Mouse (Mus musculus): ENCODE measurements around the gene Adgrb3. TPM values are rescaled to one million over a fixed set of nuclear protein-coding genes. Genes with fewer than 3 reads are reported as not detected.
A peak's percentile ranks its signal among the peaks of the same experiment; 100 is the strongest.

Gene Adgrb3
- total and polyA plus RNA-seq, 2 experiments from 2014 or later, result 54.6 to 90.7 TPM

DNA sequence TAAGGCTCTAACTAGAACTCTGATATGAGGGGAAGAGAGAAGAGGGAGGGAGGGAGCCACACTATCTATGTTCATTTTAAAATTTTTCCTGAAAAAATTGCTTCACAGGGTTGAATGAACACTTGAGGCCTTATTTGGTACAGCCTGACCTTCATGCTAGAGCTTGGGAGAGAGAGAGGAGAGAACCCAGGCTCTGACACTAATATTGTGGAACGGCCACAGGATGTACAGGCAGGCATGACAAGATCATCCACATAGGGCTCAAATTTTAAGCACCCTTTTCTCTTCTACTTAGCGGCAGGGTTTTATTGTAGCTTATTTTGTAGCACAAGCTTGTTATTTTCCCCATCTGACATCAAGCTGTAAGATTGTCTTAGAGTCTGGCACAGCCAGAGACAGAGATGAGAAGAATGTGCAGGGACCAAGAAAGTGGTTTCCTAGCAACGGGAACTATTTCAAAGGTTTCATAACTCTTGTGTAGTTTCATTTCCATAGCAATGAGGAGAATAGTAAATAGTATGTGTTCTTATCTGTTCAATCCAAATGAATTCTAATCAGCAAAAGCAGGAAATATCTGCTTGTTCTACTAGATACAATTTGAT is 721.9 kb downstream of the Adgrb3 start:
- Histone ChIP-seq H3K4me2 (ENCODE audit: low read depth, low read length, poor library complexity, severe bottlenecking) (no peak overlapping the region), H3K27ac (ENCODE audit: low read depth, low read length) (peak overlapping the region; percentile 53; the same call in 1 of the 2 replicates), H3K4me1 (ENCODE audit: insufficient read depth, low read length) (peaks cover 8% of the 10 kb centered on the region), H3K9ac (replicated peaks; ENCODE audit: low read length, poor library complexity, severe bottlenecking) (no peak overlapping the region), H3K4me3 (ENCODE audit: low read depth, low read length) (no peak overlapping the region), H3K9me3 (ENCODE audit: low read length) (no peaks in the 10 kb centered on the region), H3K36me3 (ENCODE audit: insufficient read depth, low read length) (no peaks in the 10 kb centered on the region), H3K27me3 (ENCODE audit: insufficient read depth, low read length) (no peaks in the 10 kb centered on the region)
- no peak for TF ChIP-seq CTCF (IDR thresholded peaks at IDR 0.05)
- WGBS, result 19% methylated on average over 3 of the region's 3 CpGs
- ATAC-seq (ENCODE audit: low FRiP score) (peak; percentile 65; the same call in 1 of the 2 replicates), DNase-seq (ENCODE audit: low spot score) (peak; percentile 68)

DNA sequence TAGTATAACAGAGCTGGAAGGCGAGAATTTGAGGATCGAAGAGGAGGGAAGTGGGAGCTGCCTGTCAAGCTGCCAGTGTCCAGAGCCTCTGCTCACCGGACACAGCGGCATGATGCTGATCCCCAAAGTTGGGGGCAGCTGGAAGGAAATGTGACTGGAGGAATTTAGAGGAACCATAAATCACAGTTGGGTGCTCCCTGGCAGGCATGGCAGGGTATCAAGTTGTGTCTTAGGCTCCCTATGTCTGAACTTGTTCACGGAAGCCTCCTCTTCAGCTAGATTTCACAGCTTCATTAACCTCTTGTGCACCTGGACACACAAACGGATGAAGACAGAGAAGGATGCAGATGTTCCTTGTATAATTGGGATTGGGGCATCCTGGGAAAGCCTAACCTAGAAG is 722.8 kb downstream of the Adgrb3 start:
- no peaks in the 10 kb centered on the region for H3K9me3 ChIP-seq (ENCODE audit: low read length)
- TF ChIP-seq CTCF (IDR thresholded peaks at IDR 0.05), result no peak
- WGBS, result 69% methylated on average over 6 of the region's 6 CpGs
- ATAC-seq (ENCODE audit: low FRiP score), result no peak
- H3K4me3 ChIP-seq (ENCODE audit: low read depth, low read length), result no peak overlapping the region
- H3K36me3 ChIP-seq (ENCODE audit: insufficient read depth, low read length), result no peaks in the 10 kb centered on the region
- DNase-seq (ENCODE audit: low spot score), result no peak
- no peaks in the 10 kb centered on the region for H3K27me3 ChIP-seq (ENCODE audit: insufficient read depth, low read length)
- peaks cover 8% of the 10 kb centered on the region for H3K4me1 ChIP-seq (ENCODE audit: insufficient read depth, low read length)
- H3K4me2 ChIP-seq (ENCODE audit: low read depth, low read length, poor library complexity, severe bottlenecking), result no peak overlapping the region
- H3K27ac ChIP-seq (ENCODE audit: low read depth, low read length), result peak overlapping the region; percentile 53; the same call in 1 of the 2 replicates
- H3K9ac ChIP-seq (replicated peaks; ENCODE audit: low read length, poor library complexity, severe bottlenecking), result no peak overlapping the region

DNA sequence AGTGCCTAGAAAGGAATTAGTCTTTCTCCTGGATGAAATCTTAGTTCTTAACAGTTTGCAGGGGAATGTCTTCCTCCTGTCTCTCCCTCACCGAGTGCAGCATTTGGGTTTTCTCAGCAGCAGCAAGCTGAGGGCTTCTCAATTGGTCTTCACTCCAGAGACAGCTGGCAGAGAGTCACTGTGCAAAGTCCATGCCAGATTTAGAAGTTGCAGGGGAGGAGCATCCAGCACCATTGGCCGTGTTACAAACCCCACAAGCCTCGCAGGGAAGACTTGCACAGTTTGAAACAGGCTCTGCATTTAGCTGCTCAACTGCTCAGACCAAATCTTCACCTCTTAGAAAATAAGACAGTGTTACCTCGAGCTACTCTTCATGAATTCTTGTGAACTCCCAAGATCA is 724.1 kb downstream of the Adgrb3 start:
- ATAC-seq (ENCODE audit: low FRiP score), result no peak
- Histone ChIP-seq H3K27ac (ENCODE audit: low read depth, low read length) (no peak overlapping the region), H3K9me3 (ENCODE audit: low read length) (no peaks in the 10 kb centered on the region)

DNA sequence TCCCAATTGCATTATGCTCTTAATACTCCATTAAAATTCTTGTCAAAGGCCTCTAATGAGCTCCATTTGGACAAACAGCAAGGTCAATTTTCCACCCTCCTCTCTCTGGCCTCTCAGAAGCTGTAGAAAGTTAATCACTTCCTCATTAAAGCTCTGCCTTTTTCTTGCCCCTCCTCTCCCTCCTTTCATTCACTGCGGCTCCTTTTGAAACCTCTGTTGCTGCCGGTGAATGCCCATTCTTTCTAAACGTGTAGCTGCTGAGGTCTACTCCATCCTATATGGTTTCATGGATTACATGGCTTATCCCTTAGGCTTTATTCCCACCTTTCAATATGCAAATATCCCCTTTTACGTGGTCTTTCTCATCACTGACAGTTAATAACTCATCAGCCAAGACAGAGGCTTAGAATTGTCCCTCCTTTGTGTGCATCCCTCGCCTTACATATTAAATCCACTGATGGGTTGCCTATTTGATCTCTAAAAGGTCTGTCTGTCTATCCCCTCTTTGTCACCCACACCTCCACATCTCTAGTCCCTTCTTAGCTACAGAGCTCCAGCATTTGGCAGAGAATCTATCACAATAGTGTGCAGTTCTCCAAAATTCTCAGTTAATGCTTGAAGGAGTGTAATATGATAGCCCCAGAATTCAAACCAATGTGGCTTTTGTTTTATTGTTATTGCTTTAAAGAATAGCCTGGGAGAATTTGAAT is 741.3 kb downstream of the Adgrb3 start:
- peak overlapping the region; percentile 9; the same call in 1 of the 2 replicates for H3K27ac ChIP-seq (ENCODE audit: low read depth, low read length)
- H3K27me3 ChIP-seq (ENCODE audit: insufficient read depth, low read length), result no peaks in the 10 kb centered on the region
- DNase-seq (ENCODE audit: low spot score) (peak; percentile 13), ATAC-seq (ENCODE audit: low FRiP score) (no peak)
- H3K4me2 ChIP-seq (ENCODE audit: low read depth, low read length, poor library complexity, severe bottlenecking), result no peak overlapping the region
- H3K4me3 ChIP-seq (ENCODE audit: low read depth, low read length), result no peak overlapping the region
- H3K9me3 ChIP-seq (ENCODE audit: low read length), result no peaks in the 10 kb centered on the region
- TF ChIP-seq CTCF (IDR thresholded peaks at IDR 0.05), result no peak
- no peak overlapping the region for H3K9ac ChIP-seq (replicated peaks; ENCODE audit: low read length, poor library complexity, severe bottlenecking)
- no peaks in the 10 kb centered on the region for H3K36me3 ChIP-seq (ENCODE audit: insufficient read depth, low read length)
- H3K4me1 ChIP-seq (ENCODE audit: insufficient read depth, low read length), result no peaks in the 10 kb centered on the region; the same call in 1 of the 2 replicates
- WGBS, result 14% methylated on average over 5 of the region's 5 CpGs

More for the DNA sequence above, 724.1 kb downstream of the Adgrb3 start:
- TF ChIP-seq CTCF (IDR thresholded peaks at IDR 0.05), result no peak
- Histone ChIP-seq H3K9ac (replicated peaks; ENCODE audit: low read length, poor library complexity, severe bottlenecking) (no peak overlapping the region), H3K36me3 (ENCODE audit: insufficient read depth, low read length) (peaks cover 2% of the 10 kb centered on the region; the same call in 1 of the 2 replicates), H3K27me3 (ENCODE audit: insufficient read depth, low read length) (no peaks in the 10 kb centered on the region), H3K4me1 (ENCODE audit: insufficient read depth, low read length) (peaks cover 8% of the 10 kb centered on the region), H3K4me2 (ENCODE audit: low read depth, low read length, poor library complexity, severe bottlenecking) (no peak overlapping the region), H3K4me3 (ENCODE audit: low read depth, low read length) (no peak overlapping the region)
- 46% methylated on average over 4 of the region's 4 CpGs for WGBS
- DNase-seq (ENCODE audit: low spot score), result peak; percentile 85

DNA sequence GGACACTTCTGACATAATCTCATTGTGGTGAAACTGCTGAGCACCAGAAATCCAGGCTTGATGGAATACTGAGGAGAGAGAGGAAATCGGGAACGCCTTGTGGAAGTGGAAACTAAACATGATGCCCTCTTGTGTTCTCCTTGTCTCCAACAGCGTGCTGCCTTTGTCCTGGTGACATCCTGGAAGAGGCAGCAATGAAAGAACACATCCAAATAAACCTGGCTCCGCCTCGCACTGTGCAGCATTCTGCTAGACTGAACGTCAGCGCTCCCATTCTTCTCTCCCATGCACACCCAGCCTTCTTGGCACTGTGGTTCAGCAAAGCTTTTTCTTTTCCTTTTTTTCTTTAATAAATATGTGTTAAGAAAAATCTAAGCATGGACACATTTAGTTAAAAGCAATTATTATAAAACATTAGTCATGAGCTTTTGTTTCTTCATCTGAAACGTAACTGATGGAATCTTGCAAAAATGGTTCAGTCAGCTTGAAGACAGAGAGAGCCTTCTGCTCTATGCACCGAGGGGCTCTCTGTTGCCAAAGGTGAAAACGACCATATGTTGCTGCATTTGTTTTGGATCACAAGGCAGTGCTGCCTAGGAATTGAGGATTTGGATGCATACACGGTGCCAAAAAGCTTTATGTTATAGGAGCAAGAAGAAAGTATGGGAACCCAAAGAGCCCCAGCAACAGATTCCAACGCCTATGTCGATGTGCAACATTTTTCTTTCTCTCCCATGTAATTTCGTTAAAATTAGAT is 743.7 kb downstream of the Adgrb3 start:
- H3K27ac ChIP-seq (ENCODE audit: low read depth, low read length), result peak overlapping the region; percentile 7
- H3K4me3 ChIP-seq (ENCODE audit: low read depth, low read length), result no peak overlapping the region
- no peaks in the 10 kb centered on the region for H3K36me3 ChIP-seq (ENCODE audit: insufficient read depth, low read length)
- H3K4me1 ChIP-seq (ENCODE audit: insufficient read depth, low read length), result no peaks in the 10 kb centered on the region; the same call in 1 of the 2 replicates
- H3K27me3 ChIP-seq (ENCODE audit: insufficient read depth, low read length), result no peaks in the 10 kb centered on the region
- H3K9ac ChIP-seq (replicated peaks; ENCODE audit: low read length, poor library complexity, severe bottlenecking), result no peak overlapping the region
- H3K9me3 ChIP-seq (ENCODE audit: low read length), result no peaks in the 10 kb centered on the region
- DNase-seq (ENCODE audit: low spot score) (peak; percentile 71), ATAC-seq (ENCODE audit: low FRiP score) (no peak)
- H3K4me2 ChIP-seq (ENCODE audit: low read depth, low read length, poor library complexity, severe bottlenecking), result no peak overlapping the region
- TF ChIP-seq CTCF (IDR thresholded peaks at IDR 0.05), result peak; percentile 37
- 56% methylated on average over 14 of the region's 14 CpGs for WGBS
